Mouse (Mus musculus) heart, embryonic 14.5 days (tissue): ENCODE results near the gene Vmn1r50. TPM values are rescaled to one million over a fixed set of nuclear protein-coding genes. Genes with fewer than 3 reads are reported as not detected.
"Not testable (repeated sequence)": the region's sequence is repeated elsewhere in the genome, so short reads cannot be mapped to it uniquely, and the experiment has no call there.

ENCODE experiments used
- ATAC-seq: fragments of 200-750 bp; cut with Nextera tagmentation; 2 replicates; pipeline ENCODE4 v1.8.0; 2017; ENCODE audit warnings: low read depth, moderate TSS enrichment; ENCODE audit not compliant: insufficient number of reproducible peaks, insufficient read depth, low FRiP score
- H3K27ac ChIP-seq, 2 experiments: fragments of 200-500 bp in 1 of 2; fragments of 300-500 bp in 1 of 2; sonication (generic) in 1 of 2; replicated peaks in 1 of 2; 2 replicates each; pipeline ENCODE4 v1.5.1; 2012 to 2014; ENCODE audit warnings: low read depth in 2 of 2, low read length in 2 of 2, control low read depth in 1 of 2, mild to moderate bottlenecking in 1 of 2, mixed read lengths in 1 of 2; ENCODE audit not compliant: control insufficient read depth in 1 of 2, insufficient read depth in 1 of 2
- H3K27me3 ChIP-seq: fragments of 300-500 bp; sonication (generic); 2 replicates; pipeline ENCODE4 v1.6.1; 2014; ENCODE audit warnings: mild to moderate bottlenecking, low read length, control low read depth; ENCODE audit not compliant: control insufficient read depth, insufficient read depth
- H3K36me3 ChIP-seq: fragments of 300-500 bp; sonication (generic); 2 replicates; pipeline ENCODE4 v1.6.1; 2014; ENCODE audit warnings: mild to moderate bottlenecking, control low read depth, low read length, mixed read lengths; ENCODE audit not compliant: control insufficient read depth, insufficient read depth
- H3K4me1 ChIP-seq, 2 experiments: fragments of 200-500 bp in 1 of 2; fragments of 300-500 bp in 1 of 2; sonication (generic) in 1 of 2; 2 replicates each; pipeline ENCODE4 v1.6.1; 2012 to 2014; ENCODE audit warnings: low read length in 2 of 2, control low read depth in 1 of 2, mixed read lengths in 1 of 2; ENCODE audit not compliant: control insufficient read depth in 2 of 2, insufficient read depth in 2 of 2
- H3K4me2 ChIP-seq: fragments of 300-500 bp; sonication (generic); 2 replicates; pipeline ENCODE4 v1.6.1; 2014; ENCODE audit warnings: mild to moderate bottlenecking, low read length
- H3K4me3 ChIP-seq, 2 experiments: fragments of 200-500 bp in 1 of 2; fragments of 300-500 bp in 1 of 2; sonication (generic) in 1 of 2; 2 replicates each; pipeline ENCODE4 v1.5.1; 2012 to 2014; ENCODE audit warnings: low read length in 2 of 2, mild to moderate bottlenecking in 2 of 2, control low read depth in 1 of 2, low read depth in 1 of 2, moderate library complexity in 1 of 2; ENCODE audit not compliant: control insufficient read depth in 1 of 2, insufficient read depth in 1 of 2
- H3K9ac ChIP-seq: fragments of 300-500 bp; sonication (generic); 2 replicates; pipeline ENCODE4 v1.6.1; 2014; ENCODE audit warnings: mild to moderate bottlenecking, low read length
- H3K9me3 ChIP-seq: fragments of 300-500 bp; sonication (generic); 2 replicates; pipeline ENCODE4 v1.6.1; 2016; ENCODE audit warnings: low read length, control low read depth; ENCODE audit not compliant: control insufficient read depth
- WGBS: fragments of 180-500 bp; shearing (Covaris S2); extraction: QIAGEN DNeasy Blood & Tissue Kit; methylation state at CpG from one replicate; pipeline ENCODE4 v1.1.7; 2014; 5-methylcytosine and 5-hydroxymethylcytosine counted together
- polyA plus RNA-seq: library from polyadenylated mRNA; unstranded; fragments of >200 nt; fragmentation: Nextera tagmentation; extraction: Ambion mirVana; gene quantifications from 2 replicates; pipeline ENCODE4 v1.2.1, GENCODE M21; 2014

Gene Vmn1r50
- not detected in 2 replicates for polyA plus RNA-seq

- WGBS: 47% methylated on average over 2 of the region's 2 CpGs
- Histone ChIP-seq H3K9me3 (peaks cover 6% of the 10 kb centered on the region; the same call in 1 of the 2 replicates), H3K36me3 (no peaks in the 10 kb centered on the region), H3K4me2 (no peak within 1 kb of the TSS), H3K4me1 (no peaks in the 10 kb centered on the region), H3K27me3 (no peaks in the 10 kb centered on the region), H3K27ac (no peak within 1 kb of the TSS), H3K9ac (no peak within 1 kb of the TSS), H3K4me3 (no peak within 1 kb of the TSS)
- no peak for ATAC-seq
Observed at GRCm38 (mm10) chr6:90101130-90101529, at the start of gene Vmn1r50. TSS of gene Vmn1r50 (plus strand) at chr6:90101430.

- no peak within 1 kb of the TSS for H3K4me2 ChIP-seq
Observed at GRCm38 (mm10) chr6:90078406-90078805, 22.8 kb upstream of the Vmn1r50 start, which contains the start of gene Vmn1r49. TSS of gene Vmn1r49 (minus strand) at chr6:90078506.

GRCm38 (mm10) chr6:90100566-90100965 is 664 bp upstream of the Vmn1r50 start:
- no peaks in the 10 kb centered on the region for H3K36me3 ChIP-seq
- no peaks in the 10 kb centered on the region for H3K27me3 ChIP-seq
- H3K27ac ChIP-seq: no peak overlapping the region
- H3K9ac ChIP-seq: no peak overlapping the region
- WGBS: 79% methylated on average over 2 of the region's 2 CpGs
- H3K9me3 ChIP-seq: peaks cover 6% of the 10 kb centered on the region; the same call in 1 of the 2 replicates
- no peak overlapping the region for H3K4me3 ChIP-seq
- no peaks in the 10 kb centered on the region for H3K4me1 ChIP-seq
- no peak overlapping the region for H3K4me2 ChIP-seq
- ATAC-seq: no peak

More at GRCm38 (mm10) chr6:90078406-90078805, 22.8 kb upstream of the Vmn1r50 start, which contains the start of gene Vmn1r49:
- Histone ChIP-seq H3K27ac (no peak within 1 kb of the TSS), H3K36me3 (no peaks in the 10 kb centered on the region), H3K9ac (no peak within 1 kb of the TSS), H3K9me3 (no peaks in the 10 kb centered on the region), H3K4me1 (no peaks in the 10 kb centered on the region), H3K27me3 (no peaks in the 10 kb centered on the region), H3K4me3 (no peak within 1 kb of the TSS)
- 65% methylated on average over 4 of the region's 4 CpGs for WGBS
- no peak for ATAC-seq

- 80% methylated on average over 1 of the region's 1 CpGs for WGBS
Observed at GRCm38 (mm10) chr6:90122296-90122695, 21.1 kb downstream of the Vmn1r50 start, which contains the start of gene Vmn1r51. TSS of gene Vmn1r51 (plus strand) at chr6:90122596.

More at GRCm38 (mm10) chr6:90122296-90122695, 21.1 kb downstream of the Vmn1r50 start, which contains the start of gene Vmn1r51:
- H3K4me1 ChIP-seq, H3K27ac ChIP-seq, H3K4me3 ChIP-seq, H3K9ac ChIP-seq, H3K36me3 ChIP-seq, H3K27me3 ChIP-seq, ATAC-seq, H3K9me3 ChIP-seq, H3K4me2 ChIP-seq: not testable (repeated sequence)

Other genes with a start within 250 kb of the Vmn1r50 start
- not detected in 2 replicates for gene Vmn1r42, start 225.0 kb upstream of the Vmn1r50 start, polyA plus RNA-seq
- gene Vmn1r43, start 225.0 kb upstream of the Vmn1r50 start, polyA plus RNA-seq: not detected in 2 replicates
- not detected in 2 replicates for gene Vmn1r44, start 217.8 kb upstream of the Vmn1r50 start, polyA plus RNA-seq
- not detected in 2 replicates for gene Vmn1r45, start 160.8 kb upstream of the Vmn1r50 start, polyA plus RNA-seq
- not detected in 2 replicates for gene Vmn1r46, start 132.1 kb upstream of the Vmn1r50 start, polyA plus RNA-seq
- not detected in 2 replicates for gene Vmn1r47, start 85.3 kb upstream of the Vmn1r50 start, polyA plus RNA-seq
- not detected in 2 replicates for gene Vmn1r48, start 64.6 kb upstream of the Vmn1r50 start, polyA plus RNA-seq
- gene Vmn1r49, start 22.9 kb upstream of the Vmn1r50 start, polyA plus RNA-seq: not detected in 2 replicates
- not detected in 2 replicates for gene Vmn1r51, start 21.2 kb downstream of the Vmn1r50 start, polyA plus RNA-seq
- gene Vmn1r52, start 73.4 kb downstream of the Vmn1r50 start, polyA plus RNA-seq: not detected in 2 replicates
- gene V1ra8, start 101.4 kb downstream of the Vmn1r50 start, polyA plus RNA-seq: not detected in 2 replicates
- not detected in 2 replicates for gene Vmn1r53, start 123.0 kb downstream of the Vmn1r50 start, polyA plus RNA-seq
- not detected in 2 replicates for gene Vmn1r54, start 144.9 kb downstream of the Vmn1r50 start, polyA plus RNA-seq
- gene BC048671, start 199.8 kb downstream of the Vmn1r50 start, polyA plus RNA-seq: not detected in 2 replicates
- not detected in 2 replicates for gene Chst13, start 223.8 kb downstream of the Vmn1r50 start, polyA plus RNA-seq
- not detected in 2 replicates for gene Uroc1, start 231.9 kb downstream of the Vmn1r50 start, polyA plus RNA-seq